Mouse (Mus musculus): ENCODE data around the gene Zfp661. TPM values are rescaled to one million over a fixed set of nuclear protein-coding genes. Genes with fewer than 3 reads are reported as not detected.

The Zfp661 gene
- polyA plus RNA-seq, 1 experiment from 2014 or later: 3.1 TPM

DNA sequence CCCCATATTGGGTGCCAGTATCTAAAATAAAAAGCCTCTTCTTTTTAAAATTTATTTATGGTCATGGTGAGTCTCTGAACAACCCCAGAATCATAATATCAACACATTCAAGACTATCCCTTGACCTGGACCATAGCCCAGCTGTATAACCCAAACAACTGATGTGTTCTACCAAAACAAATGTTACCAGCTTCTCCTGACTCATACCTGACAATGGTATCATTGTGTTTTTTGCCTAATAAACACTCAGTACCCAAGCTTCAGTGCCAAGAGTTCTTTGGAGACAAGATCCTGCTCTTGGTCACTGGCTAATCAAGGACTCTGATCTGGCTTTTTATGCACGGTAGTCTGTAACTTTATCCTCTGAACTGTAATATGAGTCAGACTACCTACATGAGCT lies 13.6 kb downstream of the Zfp661 start:
- H3K9ac ChIP-seq (ENCODE audit: low read depth, low read length): no peak overlapping the region
- no peak for TF ChIP-seq CTCF (IDR thresholded peaks at IDR 0.05; ENCODE audit: low read depth)
- WGBS: 15% methylated on average over 1 of the region's 1 CpGs
- H3K4me1 ChIP-seq (replicated peaks; ENCODE audit: insufficient read depth, low read length): no peaks in the 10 kb centered on the region
- no peak for ATAC-seq (replicated peaks; ENCODE audit: low FRiP score, low read depth)
- no peak overlapping the region for H3K27ac ChIP-seq
- H3K9me3 ChIP-seq (replicated peaks; ENCODE audit: low read length): no peaks in the 10 kb centered on the region
- H3K27me3 ChIP-seq (ENCODE audit: insufficient read depth, low read length): no peaks in the 10 kb centered on the region
- H3K36me3 ChIP-seq (ENCODE audit: insufficient read depth, low read length): 0 out of 2 replicates have a peak, but pooled peaks cover 8% of the 10 kb centered on the region
- H3K4me3 ChIP-seq (replicated peaks; ENCODE audit: low read depth, low read length): no peak overlapping the region
- DNase-seq (ENCODE audit: low spot score): peak; percentile 5
- no peak overlapping the region for H3K4me2 ChIP-seq (ENCODE audit: low read length)

DNA sequence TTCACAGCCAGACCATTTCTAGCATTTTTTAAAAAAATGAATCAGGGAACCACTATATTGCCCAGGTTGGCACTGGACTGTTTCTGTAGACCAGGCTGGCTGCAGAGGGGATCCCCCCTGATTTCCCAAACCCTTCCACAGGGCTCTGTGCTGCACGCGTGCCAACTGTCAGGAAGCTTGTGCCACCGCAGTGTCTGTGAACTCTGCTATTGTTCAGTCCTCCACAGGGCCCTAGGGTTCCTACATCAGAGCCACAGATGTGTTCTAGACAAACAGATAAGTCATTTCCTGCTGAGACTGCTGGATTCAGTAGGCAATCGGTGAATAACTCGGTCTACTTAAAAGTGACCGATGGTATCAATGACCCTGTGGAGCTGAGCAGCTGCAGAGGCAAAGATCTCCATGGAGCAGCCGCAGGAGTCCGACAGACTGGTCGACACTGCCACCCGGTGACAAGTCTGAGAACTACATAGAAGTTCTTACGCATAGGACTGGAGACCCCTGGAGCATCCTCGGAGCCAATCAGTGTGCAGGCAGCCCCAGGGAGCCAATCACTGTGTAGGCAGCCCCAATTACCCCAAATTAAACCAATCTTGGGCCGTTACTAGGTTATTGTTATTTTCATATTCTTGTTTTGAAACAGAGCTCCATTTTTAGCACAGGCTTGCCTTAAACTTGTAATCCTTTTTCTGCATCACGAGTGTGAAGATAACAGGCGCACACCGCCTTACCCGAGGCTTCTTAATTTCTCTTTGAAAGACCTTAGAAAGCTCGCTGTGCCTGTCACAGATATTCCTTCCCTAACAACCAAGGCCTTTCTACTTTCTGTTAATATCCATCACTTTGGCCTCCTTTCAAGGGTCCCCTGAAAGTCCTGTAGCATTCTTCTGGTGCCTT lies 27.6 kb downstream of the Zfp661 start:
- Histone ChIP-seq H3K9ac (ENCODE audit: low read depth, low read length) (no peak overlapping the region), H3K4me3 (replicated peaks; ENCODE audit: low read depth, low read length) (no peak overlapping the region), H3K9me3 (replicated peaks; ENCODE audit: low read length) (no peaks in the 10 kb centered on the region), H3K36me3 (ENCODE audit: insufficient read depth, low read length) (no peaks in the 10 kb centered on the region), H3K4me1 (replicated peaks; ENCODE audit: insufficient read depth, low read length) (no peaks in the 10 kb centered on the region), H3K27me3 (ENCODE audit: insufficient read depth, low read length) (no peaks in the 10 kb centered on the region), H3K4me2 (ENCODE audit: low read length) (peak overlapping the region; percentile 31; the same call in 1 of the 2 replicates), H3K27ac (no peak overlapping the region)
- DNase-seq (ENCODE audit: low spot score) (peak; percentile 94), ATAC-seq (replicated peaks; ENCODE audit: low FRiP score, low read depth) (peak; percentile 95)
- WGBS: 18% methylated on average over 18 of the region's 18 CpGs
- TF ChIP-seq CTCF (IDR thresholded peaks at IDR 0.05; ENCODE audit: low read depth): peak; percentile 86

DNA sequence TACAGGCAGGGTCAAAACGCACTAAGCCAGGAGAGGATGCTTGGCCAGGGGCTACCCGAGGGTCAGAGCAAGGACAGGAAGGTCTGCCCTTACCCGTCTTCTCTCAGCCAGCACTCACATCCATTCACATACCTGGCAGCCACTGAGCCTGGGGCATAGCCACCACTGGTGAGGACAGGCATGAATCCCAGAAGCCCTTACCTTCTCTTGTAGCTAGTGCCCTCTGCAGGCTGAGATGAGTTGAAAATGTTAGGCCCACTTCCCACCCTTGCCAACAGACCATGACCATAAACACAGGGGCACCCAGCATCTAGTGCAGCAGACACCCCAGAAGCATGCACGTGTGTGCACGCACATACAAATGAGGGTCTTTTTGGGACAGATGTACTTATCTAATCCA lies 35.8 kb downstream of the Zfp661 start:
- DNase-seq (ENCODE audit: low spot score) (peak; percentile 45), ATAC-seq (replicated peaks; ENCODE audit: low FRiP score, low read depth) (0 out of 2 replicates have a peak, but pooled peaks have one; percentile 21)
- H3K9me3 ChIP-seq (replicated peaks; ENCODE audit: low read length): no peaks in the 10 kb centered on the region
- H3K4me3 ChIP-seq (replicated peaks; ENCODE audit: low read depth, low read length): no peak overlapping the region
- H3K27me3 ChIP-seq (ENCODE audit: insufficient read depth, low read length): no peaks in the 10 kb centered on the region
- H3K9ac ChIP-seq (ENCODE audit: low read depth, low read length): no peak overlapping the region
- no peak overlapping the region for H3K27ac ChIP-seq
- TF ChIP-seq CTCF (IDR thresholded peaks at IDR 0.05; ENCODE audit: low read depth): peak; percentile 66
- no peaks in the 10 kb centered on the region for H3K36me3 ChIP-seq (ENCODE audit: insufficient read depth, low read length)
- WGBS: 45% methylated on average over 5 of the region's 5 CpGs
- H3K4me1 ChIP-seq (replicated peaks; ENCODE audit: insufficient read depth, low read length): no peaks in the 10 kb centered on the region
- H3K4me2 ChIP-seq (ENCODE audit: low read length): no peak overlapping the region

DNA sequence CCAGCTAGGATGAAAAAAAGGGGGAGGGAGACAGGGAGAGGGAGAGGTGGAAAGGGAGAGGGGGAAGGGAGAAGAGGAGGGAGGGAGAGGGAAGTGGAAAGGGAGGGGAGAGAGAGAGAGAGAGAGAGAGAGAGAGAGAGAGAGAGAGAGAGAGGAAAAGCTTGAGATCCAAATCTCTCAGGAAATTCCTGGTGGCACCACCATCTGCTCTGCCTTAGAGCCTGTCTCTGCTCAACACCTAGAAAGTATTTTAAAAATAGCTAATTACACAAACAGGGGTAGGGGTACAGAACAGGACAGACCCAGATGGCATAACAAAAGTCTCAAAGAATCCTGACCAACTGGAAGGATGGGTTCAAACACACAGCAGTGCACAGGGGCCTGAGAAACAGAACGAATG lies 36.4 kb downstream of the Zfp661 start:
- DNase-seq (ENCODE audit: low spot score): no peak
- ATAC-seq (replicated peaks; ENCODE audit: low FRiP score, low read depth): no peak
- no peak overlapping the region for H3K27ac ChIP-seq
- WGBS: 75% methylated on average over 1 of the region's 1 CpGs
- no peak overlapping the region for H3K9ac ChIP-seq (ENCODE audit: low read depth, low read length)
- H3K4me3 ChIP-seq (replicated peaks; ENCODE audit: low read depth, low read length): no peak overlapping the region
- no peaks in the 10 kb centered on the region for H3K27me3 ChIP-seq (ENCODE audit: insufficient read depth, low read length)
- no peaks in the 10 kb centered on the region for H3K9me3 ChIP-seq (replicated peaks; ENCODE audit: low read length)
- H3K36me3 ChIP-seq (ENCODE audit: insufficient read depth, low read length): no peaks in the 10 kb centered on the region
- H3K4me2 ChIP-seq (ENCODE audit: low read length): no peak overlapping the region
- TF ChIP-seq CTCF (IDR thresholded peaks at IDR 0.05; ENCODE audit: low read depth): no peak
- H3K4me1 ChIP-seq (replicated peaks; ENCODE audit: insufficient read depth, low read length): no peaks in the 10 kb centered on the region

DNA sequence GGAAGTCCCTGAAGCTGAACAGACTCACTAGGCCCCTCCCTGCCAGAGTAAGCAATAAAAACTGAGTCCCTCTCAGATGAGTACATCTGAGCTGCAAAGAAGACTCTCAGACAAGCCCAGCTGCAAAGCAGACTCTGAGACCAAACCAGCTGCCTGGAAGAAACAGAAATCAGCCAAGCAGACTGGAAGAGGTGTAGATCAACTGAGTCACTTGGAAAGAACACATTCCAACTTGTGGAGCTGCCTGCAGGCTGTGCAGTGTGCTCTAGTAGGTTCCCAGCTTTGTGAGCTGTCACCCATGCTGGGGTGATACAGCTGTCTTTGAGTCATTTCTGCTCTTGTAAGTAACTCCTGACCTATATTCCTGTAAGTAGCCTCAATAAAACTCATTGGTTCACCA lies 37.2 kb downstream of the Zfp661 start:
- TF ChIP-seq CTCF (IDR thresholded peaks at IDR 0.05; ENCODE audit: low read depth): no peak
- Histone ChIP-seq H3K36me3 (ENCODE audit: insufficient read depth, low read length) (no peaks in the 10 kb centered on the region), H3K9me3 (replicated peaks; ENCODE audit: low read length) (no peaks in the 10 kb centered on the region), H3K4me3 (replicated peaks; ENCODE audit: low read depth, low read length) (no peak overlapping the region), H3K4me1 (replicated peaks; ENCODE audit: insufficient read depth, low read length) (no peaks in the 10 kb centered on the region), H3K27ac (no peak overlapping the region), H3K27me3 (ENCODE audit: insufficient read depth, low read length) (no peaks in the 10 kb centered on the region), H3K9ac (ENCODE audit: low read depth, low read length) (no peak overlapping the region), H3K4me2 (ENCODE audit: low read length) (no peak overlapping the region)
- DNase-seq (ENCODE audit: low spot score) (no peak), ATAC-seq (replicated peaks; ENCODE audit: low FRiP score, low read depth) (no peak)

DNA sequence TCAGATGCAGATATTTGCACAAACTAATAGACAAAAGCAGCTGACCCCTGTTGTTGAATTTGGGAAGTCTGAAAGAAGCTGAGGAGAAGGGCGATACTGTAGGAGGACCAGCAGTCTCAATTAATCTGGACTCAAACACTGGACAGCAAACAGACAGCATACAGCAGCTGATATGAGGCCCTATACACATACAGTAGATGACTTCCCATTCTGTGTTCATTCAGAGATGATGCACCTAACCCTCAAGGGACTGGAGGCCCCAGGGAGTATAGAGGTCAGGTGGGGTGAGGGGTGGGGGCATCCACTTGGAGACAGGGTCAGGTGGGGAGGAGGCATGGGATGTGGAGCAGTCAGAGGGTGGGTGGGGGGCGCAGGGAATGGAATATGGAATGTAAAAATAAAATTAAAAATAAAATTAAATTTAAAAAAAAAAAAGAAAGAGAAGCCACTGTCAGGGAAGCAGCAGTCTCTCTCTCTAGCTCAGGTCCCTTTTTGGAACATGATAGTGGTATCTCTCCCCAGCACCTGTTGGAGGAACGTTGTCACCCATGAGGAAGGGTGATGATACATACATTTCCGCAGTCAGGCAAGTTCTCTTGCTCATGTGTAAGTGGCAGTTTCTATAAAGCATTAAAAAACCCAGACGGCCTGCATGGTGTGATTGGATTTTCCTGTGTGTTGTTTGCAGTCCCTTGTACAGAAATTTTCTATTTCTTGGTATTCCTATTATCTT lies 38.4 kb downstream of the Zfp661 start:
- WGBS: 79% methylated on average over 5 of the region's 5 CpGs

More for the DNA sequence above, 38.4 kb downstream of the Zfp661 start:
- no peak for TF ChIP-seq CTCF (IDR thresholded peaks at IDR 0.05; ENCODE audit: low read depth)
- ATAC-seq (replicated peaks; ENCODE audit: low FRiP score, low read depth): no peak
- Histone ChIP-seq H3K36me3 (ENCODE audit: insufficient read depth, low read length) (no peaks in the 10 kb centered on the region), H3K27ac (no peak overlapping the region), H3K4me1 (replicated peaks; ENCODE audit: insufficient read depth, low read length) (no peaks in the 10 kb centered on the region), H3K27me3 (ENCODE audit: insufficient read depth, low read length) (no peaks in the 10 kb centered on the region), H3K9ac (ENCODE audit: low read depth, low read length) (no peak overlapping the region), H3K4me2 (ENCODE audit: low read length) (no peak overlapping the region), H3K4me3 (replicated peaks; ENCODE audit: low read depth, low read length) (no peak overlapping the region), H3K9me3 (replicated peaks; ENCODE audit: low read length) (no peaks in the 10 kb centered on the region)
- no peak for DNase-seq (ENCODE audit: low spot score)
